Mouse (Mus musculus) heart, adult 2 months (tissue): Measurements from ENCODE around the gene Rpl4.

Experiments
- CTCF ChIP-seq: fragments of 200-600 bp; IDR thresholded peaks from 2 replicates; pipeline ENCODE4 v1.8.1; 2022; ENCODE audit warnings: antibody characterized with exemption, mild to moderate bottlenecking, moderate library complexity
- POLR2A ChIP-seq: fragments of 200-500 bp; IDR thresholded peaks from 2 replicates; pipeline ENCODE4 v1.6.1; 2011; ENCODE audit warnings: mild to moderate bottlenecking, low read depth, low read length, control low read depth; ENCODE audit not compliant: insufficient read depth

- TF ChIP-seq POLR2A (no peak), CTCF (no peak)
Observed at GRCm38 (mm10) chr9:64227736-64228135, 54.6 kb downstream of the Rpl4 start.
